Mouse (Mus musculus): ENCODE measurements at regions not wholly inside any gene's neighbourhood (a gene's known extent, or its start where the extent isn't known, plus 50 kb on each side); places are given as distances from the start of the nearest gene placed in this dataset.

GRCm38 (mm10) chr3:132477768-132478167 is 151.9 kb upstream of the Gimd1 start:
- ATAC-seq (replicated peaks; ENCODE audit: poor library complexity, severe bottlenecking): no peak

- no peak for ATAC-seq (replicated peaks; ENCODE audit: poor library complexity, severe bottlenecking)
These were observed 150.3 kb upstream of the Gimd1 start for GRCm38 (mm10) chr3:132479275-132479674.

- no peak for ATAC-seq (replicated peaks; ENCODE audit: poor library complexity, severe bottlenecking)
These were observed 144.8 kb upstream of the Gimd1 start for GRCm38 (mm10) chr3:132484814-132485213.

- ATAC-seq (replicated peaks; ENCODE audit: poor library complexity, severe bottlenecking): no peak
These were observed 144.1 kb upstream of the Gimd1 start for GRCm38 (mm10) chr3:132485553-132485952.

GRCm38 (mm10) chr3:132506095-132506494 is 123.5 kb upstream of the Gimd1 start:
- ATAC-seq (replicated peaks; ENCODE audit: poor library complexity, severe bottlenecking): peak; percentile 98

GRCm38 (mm10) chr3:132510240-132510639 is 119.4 kb upstream of the Gimd1 start:
- no peak for ATAC-seq (replicated peaks; ENCODE audit: poor library complexity, severe bottlenecking)

- no peak for ATAC-seq (replicated peaks; ENCODE audit: poor library complexity, severe bottlenecking)
These were observed 117.0 kb upstream of the Gimd1 start for GRCm38 (mm10) chr3:132512526-132513102.

GRCm38 (mm10) chr3:132533323-132533904 is 96.2 kb upstream of the Gimd1 start:
- no peak for ATAC-seq (replicated peaks; ENCODE audit: poor library complexity, severe bottlenecking)

GRCm38 (mm10) chr3:132539780-132540658 is 89.6 kb upstream of the Gimd1 start:
- ATAC-seq (replicated peaks; ENCODE audit: poor library complexity, severe bottlenecking): no peak

GRCm38 (mm10) chr3:132551238-132551808 is 78.3 kb upstream of the Gimd1 start:
- no peak for ATAC-seq (replicated peaks; ENCODE audit: poor library complexity, severe bottlenecking)

- no peak for ATAC-seq (replicated peaks; ENCODE audit: poor library complexity, severe bottlenecking)
These were observed 63.9 kb upstream of the Gimd1 start for GRCm38 (mm10) chr3:132565755-132566154.

GRCm38 (mm10) chr3:132566301-132566700 is 63.3 kb upstream of the Gimd1 start:
- no peak for ATAC-seq (replicated peaks; ENCODE audit: poor library complexity, severe bottlenecking)
